Mouse (Mus musculus) heart, postnatal 0 days (tissue): ENCODE results near the gene Rsu1.

Experiments used
- CTCF ChIP-seq: IDR thresholded peaks from 2 replicates; pipeline ENCODE4 v1.5.1; 2016; ENCODE audit warnings: antibody characterized with exemption, control low read depth, low read depth
- EP300 ChIP-seq: IDR thresholded peaks from 2 replicates; pipeline ENCODE4 v1.6.1; 2016; ENCODE audit warnings: antibody characterized with exemption, low read depth

DNA sequence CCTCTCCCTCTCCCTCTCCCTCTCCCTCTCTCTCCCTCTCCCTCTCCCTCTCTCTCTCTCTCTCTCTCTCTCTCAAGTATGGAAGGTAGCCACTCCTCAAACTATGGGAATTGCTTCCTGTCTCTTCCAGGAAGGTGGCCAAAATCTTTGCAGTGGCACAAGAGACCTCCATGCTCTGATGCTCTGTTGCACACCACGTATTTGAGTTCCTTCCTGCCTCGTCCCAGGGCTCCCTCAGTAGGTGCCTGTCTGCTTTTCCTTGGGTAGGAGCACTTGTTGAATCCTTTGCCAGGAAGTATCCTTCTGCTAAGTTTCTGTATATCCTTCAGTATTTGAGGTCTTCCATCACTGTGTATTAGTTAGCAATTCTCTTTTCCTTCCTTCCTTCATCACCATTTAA lies 166.8 kb downstream of the Rsu1 start:
- TF ChIP-seq CTCF (no peak), EP300 (no peak)
